Mouse (Mus musculus) neural tube, embryonic 10.5 days (tissue): ENCODE measurements around the gene Kifc3.

Experiments used
- DNase-seq: peaks from one replicate; pipeline ENCODE4 v3.0.0-alpha.2; 2017; ENCODE audit warnings: low spot score; ENCODE audit errors: extremely low spot score

The Kifc3 gene

DNA sequence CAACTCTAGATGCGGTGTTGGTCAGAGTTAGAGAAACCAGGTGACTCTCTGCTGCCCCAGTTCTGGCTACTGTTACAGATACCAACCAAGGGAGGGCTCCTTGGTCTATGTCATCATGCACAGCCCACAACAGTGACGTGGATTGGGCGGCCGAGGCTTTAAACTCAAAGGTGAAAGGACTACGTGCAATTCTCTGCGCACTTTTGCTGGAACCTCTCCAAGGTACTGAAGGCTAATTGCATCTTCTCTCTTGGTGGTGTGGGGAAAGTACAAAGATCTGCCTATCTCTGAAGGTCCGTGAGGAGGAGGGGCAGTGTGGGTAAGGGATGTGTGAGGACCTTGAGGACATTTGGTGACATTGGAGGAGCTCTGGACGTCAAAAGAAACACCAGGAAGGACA lies 44.0 kb downstream of the Kifc3 start:
- DNase-seq: no peak

DNA sequence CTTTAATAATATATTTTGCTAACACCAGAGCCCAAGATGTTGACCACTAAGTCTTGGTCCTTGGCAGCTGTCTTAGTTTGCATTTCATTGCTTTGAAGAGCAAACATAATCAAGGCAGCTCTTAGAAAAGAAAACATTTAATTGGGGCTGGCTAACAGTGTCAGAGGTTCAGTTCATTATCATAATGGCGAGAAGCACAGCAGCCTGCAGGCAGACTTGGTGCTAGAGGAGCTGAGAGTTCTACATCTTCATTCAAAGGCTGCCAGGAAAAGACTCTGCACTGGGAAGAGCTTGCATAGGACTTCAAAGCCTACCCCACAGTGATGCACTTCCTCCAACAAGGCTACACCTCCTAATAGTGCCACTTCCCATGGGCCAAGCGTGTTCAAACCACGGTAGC lies 45.5 kb downstream of the Kifc3 start:
- no peak for DNase-seq

DNA sequence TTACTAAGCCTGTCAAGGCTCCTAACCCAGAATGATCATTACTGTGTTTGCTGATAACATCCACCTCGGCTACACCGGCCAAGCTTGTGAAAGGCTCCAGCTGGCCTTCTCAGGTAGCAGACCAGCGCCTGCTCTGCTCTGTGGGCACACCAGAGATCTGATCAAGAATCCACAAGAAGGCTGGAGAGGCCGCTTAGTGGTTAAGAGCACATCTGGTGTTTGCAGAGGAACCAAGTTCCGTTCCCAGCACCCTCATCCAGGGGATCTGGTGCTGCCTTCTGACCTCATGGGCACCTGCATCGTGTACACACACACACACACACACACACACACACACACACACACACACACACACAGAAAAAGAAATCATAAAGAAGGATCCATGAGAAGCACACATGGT lies 46.5 kb downstream of the Kifc3 start:
- no peak for DNase-seq

DNA sequence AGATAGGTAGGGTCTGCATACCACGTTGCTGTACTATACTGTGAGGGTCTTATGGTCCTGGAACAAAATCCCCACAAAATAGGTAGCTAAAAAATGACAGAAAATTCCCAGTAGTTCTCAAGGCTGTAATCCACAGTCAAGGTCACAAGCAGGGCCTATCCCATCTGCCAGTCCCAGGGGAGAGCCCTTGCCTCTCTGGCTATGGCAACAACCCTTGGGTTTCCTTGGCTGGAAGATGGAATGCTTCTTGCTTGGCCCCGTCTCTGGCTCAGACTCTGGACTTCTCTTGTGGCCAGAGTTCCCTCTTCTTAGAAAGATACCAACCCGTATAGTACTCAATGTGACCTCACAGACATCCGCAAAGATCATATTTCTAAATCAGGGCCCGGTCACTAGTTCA lies 47.3 kb downstream of the Kifc3 start:
- DNase-seq: no peak

DNA sequence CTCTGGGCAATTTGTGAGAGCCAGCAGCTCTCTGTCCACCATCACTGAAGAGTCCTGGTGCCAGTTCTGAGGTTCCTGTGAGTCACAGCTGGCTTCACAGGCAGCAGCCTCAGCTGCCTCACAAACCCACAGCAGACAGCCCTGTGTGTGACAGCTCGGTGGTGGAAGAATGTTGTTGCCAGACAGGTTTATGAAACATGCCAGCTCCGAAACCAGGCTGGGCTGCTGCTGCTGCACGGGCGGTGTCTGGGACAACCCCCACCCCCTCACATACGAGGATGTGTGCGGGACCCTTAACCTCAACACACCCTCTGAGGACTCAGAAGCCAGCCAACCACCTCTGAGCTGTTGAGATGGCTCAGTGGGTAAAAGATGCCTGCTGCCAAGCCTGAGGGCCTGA lies 48.0 kb downstream of the Kifc3 start:
- no peak for DNase-seq

DNA sequence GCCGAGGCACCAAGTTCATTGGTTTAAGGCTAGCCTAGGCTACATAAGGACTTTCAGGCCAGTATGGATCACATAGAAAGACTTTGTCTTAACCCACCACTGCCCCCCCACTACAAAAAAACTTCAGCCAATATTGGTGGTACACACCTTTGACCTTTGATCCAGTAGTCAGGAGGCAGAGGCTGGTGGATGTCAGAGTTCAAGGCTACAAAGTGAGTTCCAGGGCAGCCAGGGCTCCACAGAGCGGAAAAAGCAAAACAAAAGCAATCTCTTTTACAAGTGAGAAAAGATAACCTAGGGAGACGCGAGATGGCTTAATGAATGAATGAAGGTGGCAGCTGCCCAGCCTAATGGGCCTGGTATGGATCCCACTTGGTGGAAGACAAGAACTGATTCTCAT lies 48.6 kb downstream of the Kifc3 start:
- DNase-seq: no peak

DNA sequence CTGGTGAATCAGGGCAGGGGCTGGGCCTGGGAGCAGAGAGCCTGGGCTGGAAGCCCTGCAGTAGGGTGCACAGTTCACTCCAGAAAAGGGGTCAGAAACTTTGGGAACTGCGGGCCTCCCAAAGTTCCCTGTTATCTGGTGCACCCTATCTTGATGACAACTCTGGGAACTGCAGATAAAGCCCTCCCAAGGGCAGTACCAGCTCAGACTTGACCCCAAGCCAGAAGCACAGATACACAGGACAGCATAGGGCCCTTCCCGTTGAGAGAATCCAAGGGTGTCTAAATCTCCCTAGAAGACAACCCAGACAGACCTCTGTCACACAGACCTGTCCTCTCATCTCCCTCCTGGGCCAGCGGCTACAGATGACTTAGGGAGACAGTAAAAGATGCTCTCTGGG lies 52.0 kb downstream of the Kifc3 start:
- no peak for DNase-seq

DNA sequence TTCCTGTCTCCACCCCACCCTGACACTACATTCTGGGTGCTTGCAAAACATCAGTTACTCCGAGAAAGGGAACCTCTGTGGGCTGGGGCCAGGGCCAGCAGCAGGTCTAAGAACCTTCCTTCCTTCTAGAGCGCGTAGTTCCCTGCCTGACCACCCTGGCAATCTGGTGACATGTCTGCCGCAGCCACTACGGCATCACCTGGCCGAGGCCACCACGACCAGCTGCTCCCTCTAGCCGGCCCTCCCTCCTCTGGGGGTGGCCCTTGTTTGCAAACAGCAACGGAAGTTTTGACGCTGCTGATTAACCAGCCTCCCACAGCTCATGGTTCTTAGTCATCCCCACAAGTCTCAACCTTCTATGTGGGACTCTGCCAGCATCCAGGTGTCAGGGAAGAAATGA lies 53.2 kb downstream of the Kifc3 start:
- no peak for DNase-seq

DNA sequence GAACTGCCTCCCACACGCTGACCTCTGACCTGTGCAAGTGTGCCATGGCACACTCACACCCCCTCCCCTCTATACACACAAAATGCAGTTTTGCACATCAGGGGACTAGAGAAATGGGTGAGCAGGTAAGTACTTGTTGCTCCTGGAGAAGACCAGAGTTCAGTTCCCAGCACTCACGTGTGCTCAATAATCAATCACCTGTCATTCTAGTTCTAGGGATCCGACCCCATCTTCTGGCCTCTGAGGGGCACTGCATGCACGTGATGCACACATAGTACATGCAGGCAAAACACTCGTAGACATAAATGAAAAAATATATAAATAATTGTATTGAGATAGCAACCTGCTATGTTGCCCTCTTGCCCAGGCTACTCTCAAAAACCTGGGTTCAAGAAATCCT lies 55.8 kb downstream of the Kifc3 start:
- no peak for DNase-seq

DNA sequence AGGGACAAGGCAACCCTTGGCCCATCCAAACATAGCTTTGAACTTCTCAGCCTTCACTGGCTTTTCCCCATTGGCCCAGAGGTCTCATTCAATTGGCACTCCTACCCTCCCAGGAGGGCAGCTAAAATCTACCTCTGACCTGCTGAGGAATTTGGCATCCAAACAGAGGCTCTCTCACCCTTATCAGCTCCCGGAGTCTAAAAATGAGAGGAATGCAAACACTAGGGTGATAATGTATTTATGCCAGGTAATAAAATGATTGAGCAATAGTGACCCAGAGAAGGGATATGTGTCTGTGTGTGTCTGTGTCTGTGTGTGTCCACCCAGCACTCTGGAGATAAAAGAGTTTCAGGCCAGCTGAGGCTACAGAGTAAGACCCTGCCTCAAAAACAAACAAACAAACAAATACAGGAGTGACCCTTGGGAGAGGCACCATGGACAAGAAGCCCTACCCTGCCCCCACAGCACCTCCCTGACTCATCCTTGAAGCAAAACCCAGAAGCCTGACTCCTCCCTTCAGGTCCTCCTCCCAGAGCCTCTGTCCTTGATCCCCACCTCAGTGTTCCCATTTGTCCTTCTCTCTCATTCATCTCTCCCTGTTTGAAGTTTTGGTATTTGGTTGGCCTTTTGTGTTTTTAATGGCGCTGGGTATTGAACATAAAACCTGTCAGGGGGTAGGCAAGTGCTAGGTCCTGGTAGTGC lies 56.4 kb downstream of the Kifc3 start:
- no peak for DNase-seq

DNA sequence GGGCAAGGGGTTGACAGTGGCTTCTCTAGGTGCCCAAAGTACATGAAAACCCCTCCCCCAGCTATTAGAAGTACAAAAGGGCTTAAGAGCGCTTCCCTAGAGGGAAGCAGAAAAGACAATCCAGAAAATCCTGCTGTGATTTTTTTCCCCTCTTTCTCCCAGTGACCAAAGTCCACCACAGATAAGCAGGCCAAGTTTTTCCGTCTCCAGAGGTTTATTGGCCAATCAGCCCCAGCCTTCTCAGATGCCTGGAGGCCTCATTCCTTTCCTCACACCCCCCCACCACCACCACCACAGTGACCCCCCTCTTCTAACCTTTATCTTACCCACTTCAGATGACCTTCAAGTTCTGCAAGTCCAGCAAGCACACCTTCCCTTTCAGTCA lies 58.0 kb downstream of the Kifc3 start:
- no peak for DNase-seq

DNA sequence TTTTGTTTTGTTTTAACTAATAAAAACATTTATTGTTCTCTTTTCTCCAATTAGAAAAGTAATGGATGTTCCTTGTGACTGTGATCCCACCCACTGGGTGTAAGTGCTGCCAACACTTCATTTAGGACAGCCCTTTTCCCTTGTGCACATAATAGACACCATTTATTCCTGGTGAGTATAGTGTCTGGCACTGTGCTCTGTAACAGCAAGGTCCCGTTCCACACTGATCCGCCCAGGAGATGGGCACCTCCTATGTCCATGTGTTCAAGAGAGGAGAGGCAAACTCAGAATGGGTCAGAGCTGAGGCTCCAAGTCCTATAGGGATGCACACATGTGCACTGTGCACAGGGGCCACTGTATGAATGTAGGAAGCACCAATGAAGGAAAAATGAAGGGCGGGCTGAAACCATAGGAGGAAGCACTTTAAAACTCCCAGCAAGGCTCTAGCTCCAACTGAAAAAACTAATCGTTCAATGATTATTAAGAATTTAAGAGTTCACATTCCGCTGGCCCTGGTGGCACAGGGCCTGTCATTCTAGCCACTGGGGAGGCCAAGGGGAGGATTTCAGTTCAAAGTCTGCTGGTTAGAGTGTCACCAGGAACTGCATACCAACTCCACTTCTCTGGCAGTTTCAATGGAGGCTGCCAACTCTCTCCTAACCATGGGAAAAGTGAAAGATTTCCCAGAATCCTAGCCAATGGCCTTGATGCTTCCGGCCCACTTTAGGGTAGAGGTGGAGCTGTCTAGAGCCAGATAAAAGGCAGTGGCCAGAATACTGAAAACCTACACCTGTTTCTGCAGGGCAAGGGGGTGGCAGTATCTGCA lies 58.6 kb downstream of the Kifc3 start:
- DNase-seq: no peak

DNA sequence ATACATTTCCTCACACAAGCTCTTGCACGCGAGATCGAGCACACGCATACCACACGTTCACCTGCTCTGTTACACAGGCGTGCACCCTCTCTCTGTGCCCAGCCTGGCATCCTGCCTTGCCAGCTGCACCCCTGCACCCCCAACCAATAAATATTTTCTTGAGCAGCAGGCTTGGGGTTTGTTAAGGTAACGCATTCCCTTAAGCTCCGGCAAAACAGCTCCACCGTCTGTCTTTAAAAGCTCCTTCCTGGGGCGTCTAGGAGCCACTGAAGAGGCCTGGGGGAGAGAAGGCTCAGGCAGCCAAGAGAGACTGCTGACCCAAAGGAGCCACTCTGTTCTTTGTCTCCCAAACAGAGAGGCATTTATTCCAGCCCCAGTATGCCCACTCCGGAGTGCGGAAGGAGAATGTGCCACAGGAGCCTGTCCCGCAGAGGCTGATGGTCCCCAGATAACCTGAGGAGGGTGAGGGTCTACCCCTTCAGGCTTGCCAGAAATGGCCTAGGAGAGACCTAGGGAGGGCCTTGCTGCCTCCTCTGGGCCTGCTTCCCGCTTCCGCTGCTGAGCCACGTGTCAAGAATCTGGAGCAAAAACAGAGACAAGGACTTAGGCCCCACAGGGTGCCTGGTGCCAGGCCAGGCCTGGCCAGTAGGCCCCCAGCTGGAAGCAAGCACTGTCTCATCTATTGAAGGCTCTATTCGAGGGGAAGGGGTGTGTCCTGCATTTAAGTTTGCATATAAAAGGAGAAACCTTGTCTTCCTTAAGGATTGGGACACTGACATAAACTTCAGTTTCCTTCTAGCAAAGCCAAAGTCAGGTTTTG lies 59.4 kb downstream of the Kifc3 start:
- DNase-seq: peak; percentile 37

DNA sequence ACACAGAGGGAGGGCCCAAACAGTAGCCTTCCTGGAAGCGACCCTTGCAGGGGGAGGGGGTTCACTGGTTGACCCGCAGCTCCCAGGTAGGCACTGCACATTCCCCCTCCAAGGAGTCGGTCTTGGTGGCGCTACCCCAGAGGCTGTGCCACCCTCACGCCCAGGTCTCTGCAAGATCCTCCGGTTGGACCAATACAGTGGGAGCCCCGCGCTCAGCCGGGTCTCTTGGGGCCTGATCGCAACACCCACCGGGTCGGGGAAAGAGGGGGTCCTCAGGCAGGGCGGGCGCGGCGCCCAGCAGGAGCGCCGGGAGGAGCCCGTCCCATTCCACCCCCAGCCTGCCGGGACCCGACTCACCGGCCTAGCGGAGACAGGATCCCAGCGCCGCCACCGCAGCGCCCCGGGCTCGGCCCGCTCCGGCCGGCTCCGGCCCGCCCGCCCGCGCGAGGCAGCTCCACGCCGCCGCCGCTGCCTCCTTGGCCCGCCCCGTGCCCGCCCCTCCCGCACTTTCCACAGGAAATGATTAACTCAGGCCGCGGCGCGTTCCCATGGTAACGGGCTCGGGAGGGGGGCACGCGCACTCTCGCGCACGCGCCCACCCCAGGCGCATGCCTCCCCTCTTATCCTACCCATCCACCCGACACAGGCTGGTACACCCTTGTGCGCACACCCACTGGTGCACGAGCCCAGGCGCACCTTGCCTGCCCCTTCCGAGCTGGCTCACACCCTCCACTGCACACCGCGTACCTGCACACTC lies 60.4 kb downstream of the Kifc3 start:
- peak; percentile 70 for DNase-seq

DNA sequence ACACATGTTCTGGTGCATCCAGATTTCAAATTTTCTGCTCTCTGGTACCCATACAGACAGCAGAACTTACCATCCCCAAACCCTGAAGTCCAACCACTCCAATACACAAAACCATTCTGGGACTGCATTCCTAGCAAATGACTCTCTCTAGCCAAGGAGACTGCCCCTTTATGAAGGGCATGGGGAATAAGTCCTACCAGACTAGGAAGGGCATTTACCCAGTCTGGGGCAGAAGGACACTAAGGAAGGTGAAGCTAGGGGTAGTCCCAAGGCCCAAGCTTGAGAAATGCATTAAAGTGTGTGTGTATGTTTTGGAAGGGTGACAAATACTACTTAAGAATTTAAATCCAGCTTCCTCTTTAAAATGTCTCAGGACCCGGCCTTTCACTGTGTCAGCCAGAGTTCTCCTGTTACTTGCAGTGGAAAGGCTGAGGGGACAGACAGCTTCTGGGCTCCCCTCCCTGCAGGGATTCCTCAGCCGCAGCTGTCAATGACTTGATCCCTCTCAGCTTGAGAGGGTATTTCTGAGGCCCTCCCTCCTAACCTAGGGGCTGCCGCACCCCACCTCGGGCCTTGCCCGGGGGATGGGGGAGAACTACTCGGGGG lies 61.0 kb downstream of the Kifc3 start:
- peak; percentile 53 for DNase-seq

DNA sequence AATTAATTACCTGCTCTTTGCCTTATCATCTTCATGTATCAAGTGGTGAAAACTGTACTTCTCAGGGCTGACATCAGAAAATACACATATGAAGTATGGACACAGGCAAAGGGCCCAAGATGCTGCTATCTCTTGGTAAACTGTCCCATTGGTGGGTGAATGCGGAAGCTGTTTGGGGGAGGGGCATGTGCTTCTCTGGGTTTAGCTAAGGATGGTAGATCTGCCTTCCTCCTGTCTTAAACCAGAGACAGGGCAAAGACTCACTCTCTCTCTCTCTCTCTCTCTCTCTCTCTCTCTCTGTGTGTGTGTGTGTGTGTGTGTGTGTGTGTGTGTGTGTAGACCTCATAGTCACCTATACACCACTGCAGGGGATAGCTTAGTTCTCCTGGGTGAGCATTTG lies 61.6 kb downstream of the Kifc3 start:
- DNase-seq: no peak

DNA sequence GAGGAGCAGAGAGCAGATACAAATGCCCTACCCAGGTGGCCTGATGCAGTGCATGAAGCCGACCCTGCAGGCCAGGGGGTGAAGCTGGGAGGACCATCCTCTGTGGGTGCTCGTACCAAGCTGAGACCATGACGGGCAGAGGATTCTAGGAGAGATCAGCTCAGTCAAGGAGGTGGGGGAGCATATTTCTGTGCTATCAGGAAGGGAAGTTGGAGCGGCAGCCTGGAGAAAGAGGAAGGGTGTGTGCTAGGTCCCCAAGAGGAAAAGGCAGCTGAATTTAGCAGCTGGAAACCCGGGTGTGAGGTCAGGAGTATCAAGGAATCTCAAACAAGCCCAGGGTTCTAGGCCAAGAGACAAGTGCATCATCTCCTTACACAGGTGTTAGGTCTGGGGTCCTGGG lies 62.1 kb downstream of the Kifc3 start:
- DNase-seq: no peak

DNA sequence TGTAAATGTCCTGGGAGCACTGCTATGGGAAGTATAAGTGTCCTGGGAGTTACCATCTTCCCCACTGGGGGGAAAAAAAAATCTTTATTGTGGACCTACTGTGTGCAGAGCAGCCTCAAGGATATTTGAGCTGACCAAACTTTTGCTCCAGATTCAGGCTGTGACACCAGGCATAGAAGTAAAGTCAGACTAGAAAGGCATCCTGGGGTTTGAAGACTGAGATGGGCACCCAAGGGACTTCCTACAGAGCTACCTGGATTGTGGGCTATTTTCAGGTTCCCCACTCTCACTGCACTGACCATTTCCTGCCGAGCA lies 63.6 kb downstream of the Kifc3 start:
- DNase-seq: no peak

DNA sequence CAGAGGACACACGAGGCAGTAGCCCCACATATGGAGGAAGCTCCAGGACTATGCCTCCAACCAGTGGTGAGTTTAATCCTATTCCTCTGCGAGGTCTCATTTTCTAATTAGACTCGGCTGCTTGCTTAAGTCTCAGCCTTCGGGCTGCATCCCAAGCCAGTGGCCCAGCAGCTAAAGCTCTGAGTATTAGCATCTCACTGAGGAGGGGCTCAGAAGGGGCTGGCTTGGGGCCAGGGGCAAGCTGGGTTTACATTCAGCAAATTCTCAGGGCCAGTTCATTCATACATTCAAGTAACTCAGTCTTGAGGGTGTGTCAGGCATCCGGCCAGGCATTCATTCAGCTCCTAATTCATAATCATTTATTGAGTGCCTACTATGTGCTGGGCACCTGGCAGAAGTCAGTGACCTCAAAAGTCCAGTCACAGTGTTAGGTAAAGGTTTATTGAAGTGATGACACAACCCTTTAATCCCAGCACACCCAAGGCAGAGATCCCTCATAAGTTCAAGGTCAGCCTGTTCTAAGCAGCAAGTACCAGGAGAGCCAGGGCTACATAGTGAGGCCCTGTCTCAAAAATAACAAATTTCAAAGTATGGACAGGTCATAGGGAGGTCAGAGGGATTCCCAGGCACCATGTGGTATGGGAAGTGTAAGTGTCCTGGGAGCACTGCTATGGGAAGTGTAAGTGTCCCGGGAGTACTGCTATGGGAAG lies 64.1 kb downstream of the Kifc3 start:
- DNase-seq: no peak

DNA sequence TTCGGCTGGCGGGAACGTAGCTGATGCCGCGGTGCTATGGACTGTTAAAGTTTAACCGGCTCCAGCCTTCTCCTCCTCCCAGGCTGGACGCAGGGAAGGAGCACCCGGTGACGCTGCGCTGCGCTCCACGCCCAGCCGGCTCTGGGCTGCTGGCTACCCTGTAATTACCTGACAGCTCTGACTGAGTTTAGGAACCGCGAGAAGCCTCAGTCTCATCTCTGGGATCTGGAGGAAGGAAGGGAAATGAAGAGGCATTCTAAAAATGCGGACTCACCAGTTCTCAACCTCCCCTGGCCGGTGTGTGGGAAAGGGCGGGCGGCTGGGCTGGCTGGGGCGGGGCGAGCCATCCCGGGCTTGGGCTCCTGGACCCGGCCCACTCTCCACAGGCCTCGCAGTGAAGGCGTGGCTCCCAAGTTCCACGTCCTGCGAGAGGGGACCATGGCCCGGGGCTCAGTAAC lies 64.9 kb downstream of the Kifc3 start:
- DNase-seq: peak; percentile 48

DNA sequence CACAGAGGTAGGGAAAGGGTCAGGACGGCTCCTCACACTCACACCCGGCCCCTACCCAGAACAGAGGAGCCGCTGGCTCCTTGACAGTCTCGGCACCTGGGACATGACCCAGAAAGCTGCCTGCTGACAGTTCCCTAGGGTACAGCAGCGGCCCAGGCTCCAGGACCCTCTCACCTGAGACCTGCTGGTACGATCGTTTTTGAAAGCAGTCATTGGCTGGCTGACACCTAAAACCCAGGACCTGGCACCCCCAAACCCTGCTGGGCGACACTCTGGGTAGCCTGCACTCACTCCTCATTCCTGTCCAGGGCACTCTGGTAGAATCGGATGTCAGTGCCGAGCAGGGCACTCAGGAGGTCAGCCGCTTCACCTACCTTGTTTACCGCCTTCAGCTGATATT lies 65.4 kb downstream of the Kifc3 start:
- no peak for DNase-seq
